Mouse (Mus musculus) C2C12 (cell line): ENCODE measurements at regions not wholly inside any gene's neighbourhood (a gene's known extent, or its start where the extent isn't known, plus 50 kb on each side); places are given as distances from the start of the nearest gene placed in this dataset.

Source experiments
- CTCF ChIP-seq: IDR thresholded peaks from one replicate; pipeline ENCODE4 v1.5.1; 2011; ENCODE audit not compliant: control insufficient read depth, insufficient read depth, insufficient read length
- MAX ChIP-seq: IDR thresholded peaks from one replicate; pipeline ENCODE4 v1.6.1; 2011; ENCODE audit warnings: mild to moderate bottlenecking, control low read depth
- MYOD1 ChIP-seq: IDR thresholded peaks from one replicate; pipeline ENCODE4 v1.6.1; 2011; ENCODE audit warnings: low read depth; ENCODE audit not compliant: control insufficient read depth, insufficient read length

DNA sequence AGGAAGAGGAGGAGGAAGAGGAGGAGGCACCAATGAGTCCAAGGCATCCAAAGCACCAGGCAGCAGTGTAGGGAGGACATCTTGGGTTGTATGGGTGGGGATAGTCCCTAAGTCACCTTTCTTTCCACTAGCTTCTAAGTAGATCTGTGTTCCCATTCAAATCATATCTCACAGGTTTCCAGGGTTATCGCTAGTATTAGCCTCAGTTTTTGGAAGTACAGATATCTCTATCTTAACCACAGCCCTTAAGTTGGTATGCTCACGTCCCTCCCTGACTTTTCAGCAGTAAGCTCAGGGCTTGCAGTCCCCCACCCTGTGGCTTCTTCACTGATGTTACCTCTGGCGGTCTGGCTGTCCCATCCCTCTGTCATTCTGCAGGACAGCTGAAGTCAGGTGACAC is 254.2 kb downstream of the Rplp1 start:
- TF ChIP-seq MYOD1 (no peak), CTCF (no peak), MAX (no peak)
